Mouse (Mus musculus) stomach, postnatal 0 days (tissue): ENCODE data around the gene Hoxb9. TPM values are rescaled to one million over a fixed set of nuclear protein-coding genes. Genes with fewer than 3 reads are reported as not detected.

Experiments
- ATAC-seq: fragments of 200-750 bp; cut with Nextera tagmentation; 2 replicates; pipeline ENCODE4 v1.8.0; 2017; ENCODE audit not compliant: low FRiP score, low TSS enrichment
- DNase-seq: peaks from one replicate; pipeline ENCODE4 v3.0.0-alpha.2; 2016; ENCODE audit warnings: low spot score
- H3K27ac ChIP-seq: fragments of 300-500 bp; sonication (generic); replicated peaks from 2 replicates; pipeline ENCODE4 v1.5.1; 2014; ENCODE audit warnings: mild to moderate bottlenecking, control low read depth
- H3K27me3 ChIP-seq: fragments of 300-500 bp; sonication (generic); 2 replicates; pipeline ENCODE4 v1.6.1; 2014; ENCODE audit warnings: low read length; ENCODE audit not compliant: control insufficient read depth, insufficient read depth
- H3K36me3 ChIP-seq: fragments of 300-500 bp; sonication (generic); 2 replicates; pipeline ENCODE4 v1.6.1; 2014; ENCODE audit warnings: low read length, mixed read lengths; ENCODE audit not compliant: control insufficient read depth, insufficient read depth
- H3K4me1 ChIP-seq: fragments of 300-500 bp; sonication (generic); replicated peaks from 2 replicates; pipeline ENCODE4 v1.6.1; 2014; ENCODE audit warnings: antibody characterized with exemption; ENCODE audit not compliant: control insufficient read depth, insufficient read depth
- H3K4me2 ChIP-seq: fragments of 300-500 bp; sonication (generic); replicated peaks from 2 replicates; pipeline ENCODE4 v1.6.1; 2014; ENCODE audit warnings: low read depth, mild to moderate bottlenecking, control low read depth, moderate library complexity
- H3K4me3 ChIP-seq: fragments of 300-500 bp; sonication (generic); 2 replicates; pipeline ENCODE4 v1.5.1; 2014; ENCODE audit warnings: low read depth, low read length, control low read depth
- H3K9ac ChIP-seq: fragments of 300-500 bp; sonication (generic); 2 replicates; pipeline ENCODE4 v1.6.1; 2014; ENCODE audit warnings: mild to moderate bottlenecking, low read length, control low read depth, mixed read lengths
- H3K9me3 ChIP-seq: fragments of 300-500 bp; sonication (generic); 2 replicates; pipeline ENCODE4 v1.6.1; 2016; ENCODE audit warnings: low read length; ENCODE audit not compliant: control insufficient read depth
- CTCF ChIP-seq: IDR thresholded peaks from 2 replicates; pipeline ENCODE4 v1.5.1; 2016; ENCODE audit warnings: antibody characterized with exemption, low read depth, mild to moderate bottlenecking, moderate library complexity
- EP300 ChIP-seq: optimal IDR thresholded peaks from 2 replicates; pipeline ENCODE3; 2016; ENCODE audit warnings: antibody characterized with exemption
- WGBS: fragments of 180-500 bp; shearing (Covaris S2); extraction: QIAGEN DNeasy Blood & Tissue Kit; methylation state at CpG from one replicate; pipeline ENCODE4 v1.1.7; 2014; 5-methylcytosine and 5-hydroxymethylcytosine counted together
- polyA plus RNA-seq: library from polyadenylated mRNA; unstranded; fragments of >200 nt; fragmentation: Nextera tagmentation; extraction: Ambion mirVana; gene quantifications from 2 replicates; pipeline ENCODE4 v1.2.1, GENCODE M21; 2015

Gene Hoxb9
- polyA plus RNA-seq, 1 experiment from 2014 or later = 0.06 TPM

- ATAC-seq (no peak), DNase-seq (no peak)
- no peak overlapping the region for H3K4me2 ChIP-seq
- no peak for TF ChIP-seq CTCF
- TF ChIP-seq EP300 = no peak
- WGBS = 24% methylated on average over 2 of the region's 2 CpGs
- H3K9ac ChIP-seq = no peak overlapping the region
- H3K9me3 ChIP-seq = no peaks in the 10 kb centered on the region
- no peak overlapping the region for H3K4me3 ChIP-seq
- peaks cover 29% of the 10 kb centered on the region for H3K27me3 ChIP-seq
- H3K27ac ChIP-seq = no peak overlapping the region
- no peaks in the 10 kb centered on the region for H3K36me3 ChIP-seq
- H3K4me1 ChIP-seq = no peaks in the 10 kb centered on the region
Measured at GRCm38 (mm10) chr11:96257141-96257540, 14.1 kb upstream of the Hoxb9 start.

- no peak overlapping the region for H3K4me2 ChIP-seq
- no peaks in the 10 kb centered on the region for H3K4me1 ChIP-seq
- H3K27me3 ChIP-seq = peaks cover 30% of the 10 kb centered on the region; the same call in 1 of the 2 replicates
- WGBS = 5% methylated on average over 2 of the region's 2 CpGs
- H3K9me3 ChIP-seq = no peaks in the 10 kb centered on the region
- H3K27ac ChIP-seq = no peak overlapping the region
- DNase-seq (no peak), ATAC-seq (no peak)
- no peaks in the 10 kb centered on the region for H3K36me3 ChIP-seq
- H3K9ac ChIP-seq = no peak overlapping the region
- no peak overlapping the region for H3K4me3 ChIP-seq
- TF ChIP-seq EP300 = no peak
- no peak for TF ChIP-seq CTCF
Measured at GRCm38 (mm10) chr11:96259038-96259437, 12.2 kb upstream of the Hoxb9 start.

- no peak for ATAC-seq
- Histone ChIP-seq H3K4me1 (no peaks in the 10 kb centered on the region), H3K36me3 (no peaks in the 10 kb centered on the region), H3K9ac (no peak overlapping the region), H3K27me3 (peaks cover 28% of the 10 kb centered on the region; the same call in 1 of the 2 replicates), H3K9me3 (no peaks in the 10 kb centered on the region), H3K27ac (no peak overlapping the region), H3K4me3 (no peak overlapping the region), H3K4me2 (no peak overlapping the region)
- WGBS = 8% methylated on average over 1 of the region's 1 CpGs
- TF ChIP-seq CTCF (no peak), EP300 (no peak)
- no peak for DNase-seq
Measured at GRCm38 (mm10) chr11:96259511-96259910, 11.7 kb upstream of the Hoxb9 start.

GRCm38 (mm10) chr11:96260310-96260970 lies 10.8 kb upstream of the Hoxb9 start:
- Histone ChIP-seq H3K4me2 (no peak overlapping the region), H3K36me3 (no peaks in the 10 kb centered on the region), H3K27ac (no peak overlapping the region), H3K4me3 (no peak overlapping the region), H3K9ac (no peak overlapping the region), H3K4me1 (no peaks in the 10 kb centered on the region), H3K9me3 (no peaks in the 10 kb centered on the region), H3K27me3 (peaks cover 31% of the 10 kb centered on the region; the same call in 1 of the 2 replicates)
- no peak for DNase-seq
- 0 out of 2 replicates have a peak, but pooled peaks have one; percentile 30 for ATAC-seq
- 2% methylated on average over 23 of the region's 23 CpGs for WGBS
- no peak for TF ChIP-seq EP300
- TF ChIP-seq CTCF = no peak

- peak; percentile 77 for DNase-seq
- peaks cover 28% of the 10 kb centered on the region; the same call in 1 of the 2 replicates for H3K27me3 ChIP-seq
- no peak overlapping the region for H3K27ac ChIP-seq
- 2% methylated on average over 24 of the region's 24 CpGs for WGBS
- no peaks in the 10 kb centered on the region for H3K9me3 ChIP-seq
- no peak overlapping the region for H3K4me3 ChIP-seq
- H3K4me1 ChIP-seq = no peaks in the 10 kb centered on the region
- TF ChIP-seq EP300 = no peak
- TF ChIP-seq CTCF = peak; percentile 84
- no peak overlapping the region for H3K4me2 ChIP-seq
- H3K9ac ChIP-seq = no peak overlapping the region
- ATAC-seq = no peak
- no peaks in the 10 kb centered on the region for H3K36me3 ChIP-seq
Measured at GRCm38 (mm10) chr11:96261323-96261890, 9.8 kb upstream of the Hoxb9 start.

- H3K27me3 ChIP-seq = peaks cover 34% of the 10 kb centered on the region; the same call in 1 of the 2 replicates
- no peak for TF ChIP-seq EP300
- no peak for TF ChIP-seq CTCF
- H3K9me3 ChIP-seq = no peaks in the 10 kb centered on the region
- H3K36me3 ChIP-seq = no peaks in the 10 kb centered on the region
- no peak overlapping the region for H3K4me3 ChIP-seq
- DNase-seq (no peak), ATAC-seq (no peak)
- H3K9ac ChIP-seq = no peak overlapping the region
- H3K4me2 ChIP-seq = no peak overlapping the region
- 11% methylated on average over 6 of the region's 6 CpGs for WGBS
- no peak overlapping the region for H3K27ac ChIP-seq
- H3K4me1 ChIP-seq = no peaks in the 10 kb centered on the region
Measured at GRCm38 (mm10) chr11:96262262-96262830, 8.9 kb upstream of the Hoxb9 start.
